In genomic region chr7:35130059-35130738, GRCm38 (mm10) we compare ENCODE assay signal across 11 mouse cellular contexts. TPM values are rescaled to one million over a fixed set of nuclear protein-coding genes. Genes with fewer than 3 reads are reported as not detected.
DNase-seq lines count a peak whose midpoint lies in the region; ATAC-seq and TF ChIP-seq lines count a peak whose summit lies in the region.
"Had no signal": no experiment of that assay in that cellular context is flagged by ENCODE, and none has a peak within 500 bp of the region (broad histone marks: within the 10 kb centered on the region; RNA-seq: fewer than 3 reads in every experiment).

No protein-coding gene starts in this region.

- H3K9me3 ChIP-seq in lung, embryonic 14.5 days (ENCODE audit: low read depth, low read length) = no peaks in the 10 kb centered on the region
- H3K9me3 ChIP-seq in stomach, postnatal 0 days (ENCODE audit: control insufficient read depth, low read length) = no peaks in the 10 kb centered on the region

- no peaks in the 10 kb centered on the region for H3K27me3 ChIP-seq in lung, embryonic 14.5 days (ENCODE audit: insufficient read depth, low read length)
- no peaks in the 10 kb centered on the region for H3K27me3 ChIP-seq in stomach, postnatal 0 days (ENCODE audit: control insufficient read depth, insufficient read depth, low read length)
- no peaks in the 10 kb centered on the region for H3K27me3 ChIP-seq in thymus, adult 2 months (ENCODE audit: control insufficient read depth, insufficient read depth, low read length)

- no peak overlapping the region for H3K4me2 ChIP-seq in lung, embryonic 14.5 days
- H3K4me2 ChIP-seq in stomach, postnatal 0 days (replicated peaks; ENCODE audit: low read depth) = no peak overlapping the region

- 73% methylated on average over 13 of the region's 13 CpGs for WGBS in lung, adult 2 months
- 72% methylated on average over 13 of the region's 13 CpGs for WGBS in lung, embryonic 14.5 days
- WGBS in stomach, postnatal 0 days = 68% methylated on average over 13 of the region's 13 CpGs
- WGBS in thymus, adult 2 months = 93% methylated on average over 13 of the region's 13 CpGs

- peaks cover 2% of the 10 kb centered on the region; the same call in 1 of the 2 replicates for H3K4me1 ChIP-seq in lung, adult 2 months (ENCODE audit: control insufficient read depth, insufficient read depth, low read length)
- H3K4me1 ChIP-seq in lung, embryonic 14.5 days (ENCODE audit: insufficient read depth) = peaks cover 4% of the 10 kb centered on the region; the same call in 1 of the 2 replicates
- 0 out of 2 replicates have a peak, but pooled peaks cover 4% of the 10 kb centered on the region for H3K4me1 ChIP-seq in stomach, postnatal 0 days (replicated peaks; ENCODE audit: control insufficient read depth, insufficient read depth)
- H3K4me1 ChIP-seq in thymus, adult 2 months (replicated peaks; ENCODE audit: control insufficient read depth, insufficient read depth, low read length) = no peaks in the 10 kb centered on the region

- no peak overlapping the region for H3K27ac ChIP-seq in lung, embryonic 14.5 days (ENCODE audit: low read depth)
- H3K27ac ChIP-seq in stomach, postnatal 0 days (replicated peaks) = no peak overlapping the region
- no peak overlapping the region for H3K27ac ChIP-seq in thymus, adult 2 months (ENCODE audit: control insufficient read depth, insufficient read depth, low read length)

- H3K4me3 ChIP-seq in lung, adult 2 months (replicated peaks; ENCODE audit: extremely low read depth, low read depth, low read length) = no peak overlapping the region
- H3K4me3 ChIP-seq in lung, embryonic 14.5 days (ENCODE audit: low read depth, low read length) = no peak overlapping the region
- no peak overlapping the region for H3K4me3 ChIP-seq in stomach, postnatal 0 days (ENCODE audit: low read depth, low read length)
- H3K4me3 ChIP-seq in thymus, adult 2 months (ENCODE audit: control insufficient read depth, insufficient read depth, low read length) = no peak overlapping the region

- TF ChIP-seq POLR2A in lung, adult 2 months (IDR thresholded peaks at IDR 0.05; ENCODE audit: borderline replicate concordance, extremely low read depth, low read depth, low read length) = no peak
- TF ChIP-seq POLR2A in thymus, adult 2 months (IDR thresholded peaks at IDR 0.05; ENCODE audit: control insufficient read depth, extremely low read depth, insufficient read depth, low read length, poor library complexity) = no peak

- no peak for ATAC-seq in cerebellum, adult (ENCODE audit: insufficient number of reproducible peaks, low FRiP score, low TSS enrichment)
- ATAC-seq in lung, embryonic 14.5 days (ENCODE audit: insufficient read depth) = no peak
- peak; percentile 55 for ATAC-seq in stomach, postnatal 0 days (ENCODE audit: low FRiP score, low TSS enrichment)

- no peak for TF ChIP-seq EP300 in stomach, postnatal 0 days (optimal IDR thresholded peaks at IDR 0.05)

- peak; percentile 44 for DNase-seq in cerebellum, adult 11 months
- DNase-seq in lung, adult 18-20 months = peak; percentile 80 to 88
- DNase-seq in lung, adult 2 months = no peak
- DNase-seq in lung, embryonic 14.5 days = peak; percentile 63
- peak; percentile 57 for DNase-seq in stomach, postnatal 0 days (ENCODE audit: low spot score)
- no peak for DNase-seq in B cell, adult 2 months
- no peak for DNase-seq in thymus, adult 2 months
- DNase-seq: heart, postnatal 4 days; thymus, adult 18-20 months had no signal

- no peak for TF ChIP-seq CTCF in lung, adult 2 months (IDR thresholded peaks at IDR 0.05; ENCODE audit: insufficient read depth, low read length)
- TF ChIP-seq CTCF in lung, embryonic 14.5 days (IDR thresholded peaks at IDR 0.05; ENCODE audit: low read depth) = no peak
- no peak for TF ChIP-seq CTCF in stomach, postnatal 0 days (IDR thresholded peaks at IDR 0.05; ENCODE audit: low read depth)
- no peak for TF ChIP-seq CTCF in thymus, adult 2 months (IDR thresholded peaks at IDR 0.05; ENCODE audit: borderline replicate concordance, control insufficient read depth, extremely low read depth, insufficient read depth, low read length, poor library complexity)

- no peaks in the 10 kb centered on the region for H3K36me3 ChIP-seq in lung, embryonic 14.5 days (ENCODE audit: insufficient read depth)
- H3K36me3 ChIP-seq in stomach, postnatal 0 days (ENCODE audit: control insufficient read depth, insufficient read depth, low read length) = no peaks in the 10 kb centered on the region
- no peaks in the 10 kb centered on the region for H3K36me3 ChIP-seq in thymus, adult 2 months (ENCODE audit: control insufficient read depth, insufficient read depth, low read length)

- no peak overlapping the region for H3K9ac ChIP-seq in lung, embryonic 14.5 days
- H3K9ac ChIP-seq in stomach, postnatal 0 days (ENCODE audit: low read length) = no peak overlapping the region

RNA-seq across cellular contexts. Expression of gene Cebpa, which starts 11.1 kb away (rescaled TPM):
- polyA plus RNA-seq in lung, adult 2 months (2012; rRNA removed) = 148 and 282 TPM in 2 replicates
- polyA plus RNA-seq in lung, embryonic 14.5 days (2014; fragmentation: Nextera tagmentation; extraction: Ambion mirVana) = 5.1 and 6.0 TPM in 2 replicates
- 8.8 and 11.3 TPM in 2 replicates for polyA plus RNA-seq in stomach, postnatal 0 days (2015; fragmentation: Nextera tagmentation; extraction: Ambion mirVana)
- 56.3 and 84.1 TPM in 2 replicates for polyA plus RNA-seq in thymus, adult 2 months (2012; rRNA removed)

RNA-seq across cellular contexts. Expression of gene Slc7a10, which starts 56.0 kb away (rescaled TPM):
- 81.4 and 82.4 TPM in 2 replicates for polyA plus RNA-seq in lung, adult 2 months (2012; rRNA removed)
- polyA plus RNA-seq in lung, embryonic 14.5 days (2014; fragmentation: Nextera tagmentation; extraction: Ambion mirVana) = 1.4 and 1.8 TPM in 2 replicates
- 0.82 and 0.98 TPM in 2 replicates for polyA plus RNA-seq in stomach, postnatal 0 days (2015; fragmentation: Nextera tagmentation; extraction: Ambion mirVana)
- 7.9 and 11.1 TPM in 2 replicates for polyA plus RNA-seq in thymus, adult 2 months (2012; rRNA removed)
- polyA plus RNA-seq: C2C12 had no signal

Comparison
In these comparisons a context has a peak if more than half of its experiments do, and no peak if none do; other contexts are left out.
1. DNase-seq: peak in cerebellum, adult 11 months (single experiment), lung, adult 18-20 months (2 of 2), lung, embryonic 14.5 days (single experiment) and stomach, postnatal 0 days (single experiment); none in lung, adult 2 months (single experiment), B cell, adult 2 months (0 of 2) and thymus, adult 2 months (single experiment).